Mouse (Mus musculus) kidney, embryonic 16.5 days (tissue): ENCODE data around the gene Dgcr2. TPM values are rescaled to one million over a fixed set of nuclear protein-coding genes. Genes with fewer than 3 reads are reported as not detected.

ENCODE experiments used
- ATAC-seq: fragments of 200-750 bp; cut with Nextera tagmentation; 2 replicates; pipeline ENCODE4 v1.8.0; 2017; ENCODE audit warnings: moderate TSS enrichment; ENCODE audit not compliant: low FRiP score, low TSS enrichment
- H3K27ac ChIP-seq: fragments of 300-500 bp; sonication (generic); 2 replicates; pipeline ENCODE4 v1.5.1; 2014; ENCODE audit warnings: low read length
- H3K27me3 ChIP-seq: fragments of 300-500 bp; sonication (generic); 2 replicates; pipeline ENCODE4 v1.6.1; 2014; ENCODE audit warnings: low read length, control low read depth, mixed read lengths; ENCODE audit not compliant: insufficient read depth
- H3K36me3 ChIP-seq: fragments of 300-500 bp; sonication (generic); 2 replicates; pipeline ENCODE4 v1.6.1; 2014; ENCODE audit warnings: low read length, control low read depth, mixed read lengths; ENCODE audit not compliant: insufficient read depth
- H3K4me1 ChIP-seq: fragments of 300-500 bp; sonication (generic); 2 replicates; pipeline ENCODE4 v1.6.1; 2014; ENCODE audit warnings: low read length, control low read depth, mixed read lengths; ENCODE audit not compliant: insufficient read depth
- H3K4me2 ChIP-seq: fragments of 300-500 bp; sonication (generic); replicated peaks from 2 replicates; pipeline ENCODE4 v1.6.1; 2014; ENCODE audit warnings: low read depth, low read length
- H3K4me3 ChIP-seq: fragments of 300-500 bp; sonication (generic); 2 replicates; pipeline ENCODE4 v1.5.1; 2014; ENCODE audit warnings: mild to moderate bottlenecking, low read length
- H3K9ac ChIP-seq: fragments of 300-500 bp; sonication (generic); replicated peaks from 2 replicates; pipeline ENCODE4 v1.6.1; 2014; ENCODE audit warnings: low read length
- H3K9me3 ChIP-seq: fragments of 300-500 bp; sonication (generic); 2 replicates; pipeline ENCODE4 v1.6.1; 2016; ENCODE audit warnings: low read length, control low read depth
- WGBS: fragments of 180-500 bp; shearing (Covaris S2); extraction: QIAGEN DNeasy Blood & Tissue Kit; methylation state at CpG from one replicate; pipeline ENCODE4 v1.1.7; 2014; 5-methylcytosine and 5-hydroxymethylcytosine counted together
- polyA plus RNA-seq: library from polyadenylated mRNA; unstranded; fragments of >200 nt; fragmentation: Nextera tagmentation; extraction: Ambion mirVana; gene quantifications from 2 replicates; pipeline ENCODE4 v1.2.1, GENCODE M21; 2015

Gene Dgcr2
- polyA plus RNA-seq, 1 experiment from 2014 or later, result 107 TPM

DNA sequence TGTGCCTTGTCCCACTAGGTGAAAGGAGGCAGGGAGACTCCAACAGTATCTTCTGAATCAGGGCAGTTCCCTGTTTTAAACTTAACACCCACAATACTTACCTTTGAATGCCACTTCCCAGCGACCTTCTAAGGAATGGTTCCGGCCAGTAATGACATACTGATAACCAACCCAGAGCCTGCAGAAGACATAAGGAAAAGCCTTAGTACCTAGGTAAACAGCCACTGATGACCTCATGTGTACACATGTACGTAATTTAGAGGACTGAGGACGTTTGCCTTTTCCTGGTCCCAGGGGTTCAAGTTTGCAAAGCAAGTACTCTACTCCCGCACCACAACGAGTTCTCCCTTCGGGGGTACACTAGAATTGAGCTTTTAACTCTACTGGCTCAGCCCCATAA, 41.2 kb downstream of the Dgcr2 start:
- H3K4me3 ChIP-seq, result no peak overlapping the region
- 89% methylated on average over 7 of the region's 7 CpGs for WGBS
- H3K9me3 ChIP-seq, result no peaks in the 10 kb centered on the region
- no peak overlapping the region for H3K27ac ChIP-seq
- ATAC-seq, result no peak
- no peaks in the 10 kb centered on the region for H3K4me1 ChIP-seq
- H3K27me3 ChIP-seq, result no peaks in the 10 kb centered on the region
- H3K4me2 ChIP-seq, result no peak overlapping the region
- no peak overlapping the region for H3K9ac ChIP-seq
- H3K36me3 ChIP-seq, result peaks cover 51% of the 10 kb centered on the region

DNA sequence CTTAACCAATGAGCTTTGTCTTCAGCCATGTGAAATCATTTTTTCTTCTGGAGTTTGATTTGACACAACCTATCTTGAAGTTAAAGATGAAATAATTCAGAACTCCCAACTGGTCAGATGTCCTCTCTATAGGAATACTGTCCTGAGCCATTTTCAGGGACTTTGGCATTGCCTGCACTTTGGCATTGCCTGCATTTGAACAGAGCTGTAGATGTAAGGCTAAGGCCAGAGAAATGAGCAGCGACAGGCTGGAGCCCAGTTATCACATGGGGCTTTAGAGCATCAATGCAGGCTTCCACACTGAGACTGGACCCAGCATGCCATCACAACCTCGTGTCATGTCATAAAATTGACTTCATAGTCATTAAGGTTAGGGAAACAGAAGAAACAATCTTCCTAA, 45.1 kb downstream of the Dgcr2 start:
- peaks cover 61% of the 10 kb centered on the region for H3K36me3 ChIP-seq
- WGBS, result 91% methylated on average over 2 of the region's 2 CpGs
- no peak overlapping the region for H3K4me2 ChIP-seq
- no peaks in the 10 kb centered on the region for H3K27me3 ChIP-seq
- H3K9me3 ChIP-seq, result no peaks in the 10 kb centered on the region
- H3K4me3 ChIP-seq, result no peak overlapping the region
- no peak overlapping the region for H3K27ac ChIP-seq
- H3K9ac ChIP-seq, result no peak overlapping the region
- H3K4me1 ChIP-seq, result no peaks in the 10 kb centered on the region
- ATAC-seq, result no peak

DNA sequence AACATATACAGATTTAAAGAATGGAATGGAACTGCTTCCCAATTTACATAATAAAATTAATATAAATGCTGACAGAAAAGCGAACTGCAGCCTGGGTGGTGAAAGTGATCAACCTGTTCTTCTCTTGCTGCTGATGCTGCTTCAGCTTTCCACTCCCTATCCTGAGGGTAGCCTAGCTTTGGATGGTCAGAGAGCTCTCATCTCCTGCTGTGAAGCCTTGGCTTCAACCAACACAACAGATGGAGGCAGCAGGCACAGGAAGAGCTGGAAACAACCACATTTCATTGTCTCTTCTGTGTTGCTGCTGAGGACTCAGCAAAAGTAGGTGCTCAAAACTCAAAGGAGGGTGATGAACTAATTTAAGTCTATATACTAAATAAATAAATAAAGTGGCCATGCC, 46.5 kb downstream of the Dgcr2 start:
- Histone ChIP-seq H3K36me3 (peaks cover 51% of the 10 kb centered on the region), H3K4me1 (no peaks in the 10 kb centered on the region), H3K27me3 (no peaks in the 10 kb centered on the region), H3K4me2 (no peak overlapping the region), H3K9me3 (no peaks in the 10 kb centered on the region), H3K9ac (no peak overlapping the region), H3K4me3 (no peak overlapping the region), H3K27ac (no peak overlapping the region)
- 86% methylated on average over 1 of the region's 1 CpGs for WGBS
- ATAC-seq, result no peak

DNA sequence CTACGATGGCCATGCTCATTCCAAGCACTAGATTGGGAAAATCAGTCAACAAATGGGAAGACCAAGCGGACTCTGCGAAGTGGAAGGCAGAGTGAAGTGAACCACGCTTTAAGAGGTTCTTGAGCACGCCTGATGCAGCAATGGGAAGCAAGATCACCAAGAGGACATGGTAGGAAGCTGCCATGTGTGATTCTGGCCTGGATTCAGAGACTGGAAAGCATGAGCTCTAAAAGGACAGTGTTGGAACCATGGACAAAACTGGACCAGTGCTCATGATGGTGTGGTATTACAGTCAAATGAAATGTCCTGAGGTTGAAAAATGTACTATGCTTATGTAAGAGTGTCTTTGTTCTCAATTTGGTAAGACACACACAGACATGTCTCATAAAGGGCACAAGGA, 47.0 kb downstream of the Dgcr2 start:
- Histone ChIP-seq H3K4me1 (no peaks in the 10 kb centered on the region), H3K36me3 (peaks cover 51% of the 10 kb centered on the region), H3K27ac (no peak overlapping the region), H3K9me3 (no peaks in the 10 kb centered on the region), H3K27me3 (no peaks in the 10 kb centered on the region), H3K4me2 (no peak overlapping the region), H3K9ac (no peak overlapping the region), H3K4me3 (no peak overlapping the region)
- WGBS, result 96% methylated on average over 5 of the region's 5 CpGs
- ATAC-seq, result no peak

DNA sequence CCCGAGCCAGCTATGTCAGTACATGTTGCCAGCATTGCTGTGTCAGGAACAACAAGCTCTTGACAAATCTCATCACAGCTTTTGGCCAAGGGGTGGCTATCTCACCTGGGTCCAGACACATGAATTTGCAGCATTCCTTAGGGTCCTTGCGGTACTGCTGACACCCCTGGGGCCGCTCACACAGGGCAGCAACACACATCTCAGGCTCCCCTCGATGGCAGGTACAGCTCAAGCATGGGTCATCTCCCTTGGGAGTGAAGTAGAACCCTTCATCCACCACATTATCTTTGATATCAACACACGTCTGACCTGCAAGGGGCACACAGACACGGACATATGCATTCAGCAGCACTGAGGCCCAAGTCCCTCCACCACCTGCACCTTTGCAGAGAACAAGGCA, 48.9 kb downstream of the Dgcr2 start:
- no peak overlapping the region for H3K9ac ChIP-seq
- no peaks in the 10 kb centered on the region for H3K27me3 ChIP-seq
- peaks cover 58% of the 10 kb centered on the region for H3K36me3 ChIP-seq
- H3K27ac ChIP-seq, result no peak overlapping the region
- no peak overlapping the region for H3K4me2 ChIP-seq
- no peaks in the 10 kb centered on the region for H3K9me3 ChIP-seq
- no peak overlapping the region for H3K4me3 ChIP-seq
- 82% methylated on average over 6 of the region's 6 CpGs for WGBS
- ATAC-seq, result no peak
- H3K4me1 ChIP-seq, result no peaks in the 10 kb centered on the region

DNA sequence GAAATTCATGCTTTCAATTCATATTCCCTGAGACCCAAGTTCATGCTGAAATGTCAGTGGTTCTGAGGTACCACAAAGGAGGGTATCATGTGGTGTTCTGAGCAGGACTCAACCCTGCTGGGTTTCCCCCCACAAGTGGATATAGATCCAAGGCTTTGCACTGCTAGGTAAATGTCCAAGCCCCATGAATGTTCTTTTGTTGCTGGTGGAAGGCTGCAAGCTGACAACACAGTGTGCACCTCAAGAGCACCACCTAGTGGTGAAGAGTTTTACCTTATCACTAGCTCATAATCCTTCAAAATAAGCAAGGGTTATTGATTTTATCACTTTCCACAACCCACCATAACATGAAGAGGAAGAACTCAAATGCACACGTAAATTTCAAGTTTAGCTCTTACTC, 49.4 kb downstream of the Dgcr2 start:
- Histone ChIP-seq H3K9me3 (no peaks in the 10 kb centered on the region), H3K27ac (no peak overlapping the region), H3K4me1 (no peaks in the 10 kb centered on the region), H3K9ac (no peak overlapping the region), H3K36me3 (peaks cover 58% of the 10 kb centered on the region), H3K27me3 (no peaks in the 10 kb centered on the region), H3K4me3 (no peak overlapping the region), H3K4me2 (no peak overlapping the region)
- WGBS, result 14% methylated on average over 1 of the region's 1 CpGs
- ATAC-seq, result no peak

DNA sequence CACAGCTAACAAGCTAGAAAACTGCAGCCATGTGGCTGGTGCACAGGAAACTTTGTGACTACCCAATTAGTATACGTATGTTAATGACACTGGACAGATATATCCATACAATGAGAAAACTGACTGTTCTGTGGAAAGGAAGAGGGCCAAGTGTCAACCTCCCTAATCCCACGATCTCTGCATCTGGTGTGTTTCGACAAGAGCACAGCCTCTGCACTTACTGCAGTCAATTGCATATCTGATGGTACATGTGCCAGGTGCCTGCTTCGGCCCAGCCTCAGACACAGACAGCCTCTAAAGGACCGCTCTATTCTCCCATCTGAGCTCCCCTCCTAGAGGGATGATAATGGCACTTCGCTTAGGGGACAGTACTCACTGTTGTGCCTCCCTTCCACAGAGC, 49.9 kb downstream of the Dgcr2 start:
- 95% methylated on average over 6 of the region's 6 CpGs for WGBS
- Histone ChIP-seq H3K9ac (no peak overlapping the region), H3K36me3 (peaks cover 61% of the 10 kb centered on the region), H3K4me1 (no peaks in the 10 kb centered on the region), H3K9me3 (no peaks in the 10 kb centered on the region), H3K4me3 (no peak overlapping the region), H3K27ac (no peak overlapping the region), H3K4me2 (no peak overlapping the region), H3K27me3 (no peaks in the 10 kb centered on the region)
- no peak for ATAC-seq

DNA sequence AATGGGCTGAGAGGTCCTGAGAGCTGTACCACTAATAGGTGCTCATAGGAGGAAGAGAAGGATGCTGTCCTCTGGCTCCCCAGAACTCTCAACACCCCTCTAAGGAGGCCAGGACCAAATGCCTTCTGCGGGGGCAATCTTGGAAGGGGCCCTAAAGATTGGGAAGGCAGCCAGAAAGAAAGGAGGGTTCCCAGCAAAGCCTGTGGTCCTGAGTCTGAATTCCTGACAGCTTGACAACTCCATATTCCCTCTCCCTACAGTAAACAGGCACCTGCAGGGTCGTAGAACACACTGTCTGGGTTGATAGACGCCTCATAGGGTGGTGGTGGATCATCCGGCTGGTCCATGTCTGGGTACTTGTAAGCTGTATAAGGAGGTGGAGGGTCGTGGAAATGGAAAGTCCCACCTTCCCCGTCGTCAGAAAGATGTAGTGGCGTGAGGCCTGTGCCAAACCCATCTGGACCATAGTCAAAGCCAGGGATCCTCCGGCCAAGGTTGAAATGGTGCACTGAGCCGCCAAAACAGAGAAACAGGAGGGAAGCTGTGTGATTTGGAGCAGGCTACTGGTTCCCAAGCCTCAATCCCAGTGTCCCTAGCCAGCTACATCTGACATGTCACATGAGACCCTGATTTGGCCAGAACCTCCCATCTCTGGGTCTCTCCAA, 54.5 kb downstream of the Dgcr2 start:
- no peaks in the 10 kb centered on the region for H3K4me1 ChIP-seq
- H3K4me2 ChIP-seq, result no peak overlapping the region
- no peaks in the 10 kb centered on the region for H3K9me3 ChIP-seq
- no peak overlapping the region for H3K27ac ChIP-seq
- ATAC-seq, result no peak
- H3K36me3 ChIP-seq, result peaks cover 67% of the 10 kb centered on the region
- no peak overlapping the region for H3K9ac ChIP-seq
- no peak overlapping the region for H3K4me3 ChIP-seq
- 91% methylated on average over 10 of the region's 10 CpGs for WGBS
- H3K27me3 ChIP-seq, result no peaks in the 10 kb centered on the region

DNA sequence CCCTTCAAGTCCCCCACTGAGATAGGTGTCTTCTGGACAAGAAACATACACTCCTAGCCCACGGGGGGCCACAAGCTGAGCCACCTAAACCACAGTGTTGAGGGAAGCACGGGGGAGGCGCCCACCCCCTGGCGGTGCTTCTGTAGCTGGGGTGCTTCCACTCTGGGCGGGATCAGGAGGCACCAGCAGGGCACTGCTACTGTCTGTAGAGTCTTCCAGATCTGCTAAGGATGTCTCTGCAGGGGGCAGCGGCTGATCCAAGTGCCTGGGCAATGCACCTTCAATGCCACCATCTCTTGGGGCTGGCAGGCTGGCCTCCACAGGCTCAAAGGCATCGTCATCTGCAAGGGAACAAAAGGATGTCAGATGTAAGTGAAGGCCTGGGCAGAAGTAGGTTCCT, 55.9 kb downstream of the Dgcr2 start:
- 86% methylated on average over 7 of the region's 7 CpGs for WGBS
- Histone ChIP-seq H3K4me2 (no peak overlapping the region), H3K27me3 (peaks cover 5% of the 10 kb centered on the region; the same call in 1 of the 2 replicates), H3K27ac (no peak overlapping the region), H3K36me3 (peaks cover 60% of the 10 kb centered on the region), H3K4me3 (no peak overlapping the region), H3K4me1 (no peaks in the 10 kb centered on the region), H3K9me3 (no peaks in the 10 kb centered on the region), H3K9ac (no peak overlapping the region)
- ATAC-seq, result no peak

DNA sequence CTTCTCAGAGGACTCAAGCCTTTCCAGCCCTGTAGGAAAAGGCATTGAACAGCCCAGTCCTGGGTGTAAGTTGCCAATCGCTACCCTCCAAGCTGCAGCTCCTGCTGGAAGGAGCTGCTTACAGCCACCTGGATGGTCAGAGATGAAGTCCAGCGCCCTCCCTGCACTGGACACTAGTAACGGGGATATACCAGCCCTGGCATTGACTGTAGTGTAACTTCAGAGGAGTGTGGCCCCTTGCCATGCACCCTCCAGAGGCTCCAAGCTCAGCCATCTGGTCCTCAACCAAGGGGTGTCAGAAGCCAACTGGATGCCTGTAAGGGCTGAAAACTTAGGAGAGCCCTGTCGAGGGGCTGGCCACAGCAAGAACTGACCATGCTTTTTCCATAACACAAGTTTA, 58.4 kb downstream of the Dgcr2 start:
- no peak overlapping the region for H3K27ac ChIP-seq
- H3K4me2 ChIP-seq, result no peak overlapping the region
- no peak overlapping the region for H3K4me3 ChIP-seq
- 82% methylated on average over 4 of the region's 4 CpGs for WGBS
- no peak for ATAC-seq
- H3K36me3 ChIP-seq, result peaks cover 42% of the 10 kb centered on the region
- H3K4me1 ChIP-seq, result no peaks in the 10 kb centered on the region
- no peak overlapping the region for H3K9ac ChIP-seq
- peaks cover 26% of the 10 kb centered on the region for H3K27me3 ChIP-seq
- no peaks in the 10 kb centered on the region for H3K9me3 ChIP-seq
